Mouse (Mus musculus): ENCODE results near the gene Taldo1. TPM values are rescaled to one million over a fixed set of nuclear protein-coding genes. Genes with fewer than 3 reads are reported as not detected.
"Not testable (repeated sequence)": the region's sequence is repeated elsewhere in the genome, so short reads cannot be mapped to it uniquely, and the experiment has no call there.

Taldo1 gene
- total and polyA plus RNA-seq, 2 experiments from 2014 or later: 166 to 255 TPM

GRCm38 (mm10) chr7:141405466-141405865, 13.5 kb downstream of the Taldo1 start:
- H3K36me3 ChIP-seq (ENCODE audit: insufficient read depth, low read length): peaks cover 34% of the 10 kb centered on the region
- no peak overlapping the region for H3K4me2 ChIP-seq (ENCODE audit: low read depth, low read length, poor library complexity, severe bottlenecking)
- no peak overlapping the region for H3K4me3 ChIP-seq (ENCODE audit: low read depth, low read length)
- no peak for ATAC-seq (ENCODE audit: low FRiP score)
- no peak for DNase-seq (ENCODE audit: low spot score)
- H3K27ac ChIP-seq (ENCODE audit: low read depth, low read length): no peak overlapping the region
- no peaks in the 10 kb centered on the region for H3K9me3 ChIP-seq (ENCODE audit: low read length)
- H3K27me3 ChIP-seq (ENCODE audit: insufficient read depth, low read length): no peaks in the 10 kb centered on the region
- no peak overlapping the region for H3K9ac ChIP-seq (replicated peaks; ENCODE audit: low read length, poor library complexity, severe bottlenecking)
- no peak for TF ChIP-seq CTCF (IDR thresholded peaks at IDR 0.05)
- 85% methylated on average over 4 of the region's 4 CpGs for WGBS
- H3K4me1 ChIP-seq (ENCODE audit: insufficient read depth, low read length): no peaks in the 10 kb centered on the region

GRCm38 (mm10) chr7:141407670-141408069, 15.7 kb downstream of the Taldo1 start:
- not testable (repeated sequence) for H3K4me3 ChIP-seq (ENCODE audit: low read depth, low read length); H3K27ac ChIP-seq (ENCODE audit: low read depth, low read length); H3K4me2 ChIP-seq (ENCODE audit: low read depth, low read length, poor library complexity, severe bottlenecking); H3K9ac ChIP-seq (replicated peaks; ENCODE audit: low read length, poor library complexity, severe bottlenecking); DNase-seq (ENCODE audit: low spot score); ATAC-seq (ENCODE audit: low FRiP score); H3K9me3 ChIP-seq (ENCODE audit: low read length); H3K27me3 ChIP-seq (ENCODE audit: insufficient read depth, low read length); H3K4me1 ChIP-seq (ENCODE audit: insufficient read depth, low read length)
- 97% methylated on average over 7 of the region's 7 CpGs for WGBS
- H3K36me3 ChIP-seq (ENCODE audit: insufficient read depth, low read length): peaks cover 15% of the 10 kb centered on the region

- Histone ChIP-seq H3K27me3 (ENCODE audit: insufficient read depth, low read length) (no peaks in the 10 kb centered on the region), H3K9ac (replicated peaks; ENCODE audit: low read length, poor library complexity, severe bottlenecking) (0 out of 2 replicates have a peak overlapping the region, but pooled peaks have one; percentile 5), H3K36me3 (ENCODE audit: insufficient read depth, low read length) (peaks cover 15% of the 10 kb centered on the region; the same call in 1 of the 2 replicates), H3K4me2 (ENCODE audit: low read depth, low read length, poor library complexity, severe bottlenecking) (no peak overlapping the region), H3K9me3 (ENCODE audit: low read length) (no peaks in the 10 kb centered on the region), H3K27ac (ENCODE audit: low read depth, low read length) (no peak overlapping the region), H3K4me1 (ENCODE audit: insufficient read depth, low read length) (no peaks in the 10 kb centered on the region), H3K4me3 (ENCODE audit: low read depth, low read length) (no peak overlapping the region)
- peak; percentile 32; the same call in 1 of the 2 replicates for ATAC-seq (ENCODE audit: low FRiP score)
- DNase-seq (ENCODE audit: low spot score): peak; percentile 84
- peak; percentile 89 for TF ChIP-seq CTCF (IDR thresholded peaks at IDR 0.05)
- 6% methylated on average over 11 of the region's 11 CpGs for WGBS
Observed at GRCm38 (mm10) chr7:141408833-141409232, 16.8 kb downstream of the Taldo1 start.

GRCm38 (mm10) chr7:141410631-141411030, 18.6 kb downstream of the Taldo1 start:
- H3K27me3 ChIP-seq (ENCODE audit: insufficient read depth, low read length): no peaks in the 10 kb centered on the region
- H3K4me1 ChIP-seq (ENCODE audit: insufficient read depth, low read length): no peaks in the 10 kb centered on the region
- H3K4me3 ChIP-seq (ENCODE audit: low read depth, low read length): no peak overlapping the region
- no peak for TF ChIP-seq CTCF (IDR thresholded peaks at IDR 0.05)
- no peaks in the 10 kb centered on the region for H3K9me3 ChIP-seq (ENCODE audit: low read length)
- WGBS: 91% methylated on average over 8 of the region's 8 CpGs
- no peak overlapping the region for H3K27ac ChIP-seq (ENCODE audit: low read depth, low read length)
- no peak overlapping the region for H3K9ac ChIP-seq (replicated peaks; ENCODE audit: low read length, poor library complexity, severe bottlenecking)
- H3K36me3 ChIP-seq (ENCODE audit: insufficient read depth, low read length): peaks cover 15% of the 10 kb centered on the region; the same call in 1 of the 2 replicates
- ATAC-seq (ENCODE audit: low FRiP score) (no peak), DNase-seq (ENCODE audit: low spot score) (no peak)
- no peak overlapping the region for H3K4me2 ChIP-seq (ENCODE audit: low read depth, low read length, poor library complexity, severe bottlenecking)

- 90% methylated on average over 1 of the region's 1 CpGs for WGBS
- no peaks in the 10 kb centered on the region for H3K9me3 ChIP-seq (ENCODE audit: low read length)
- no peak for TF ChIP-seq CTCF (IDR thresholded peaks at IDR 0.05)
Observed at GRCm38 (mm10) chr7:141411667-141412066, 19.7 kb downstream of the Taldo1 start.

GRCm38 (mm10) chr7:141413331-141413730, 21.3 kb downstream of the Taldo1 start:
- ATAC-seq (ENCODE audit: low FRiP score): peak; percentile 18
- Histone ChIP-seq H3K9me3 (ENCODE audit: low read length) (no peaks in the 10 kb centered on the region), H3K4me1 (ENCODE audit: insufficient read depth, low read length) (no peaks in the 10 kb centered on the region), H3K27me3 (ENCODE audit: insufficient read depth, low read length) (no peaks in the 10 kb centered on the region), H3K9ac (replicated peaks; ENCODE audit: low read length, poor library complexity, severe bottlenecking) (peak overlapping the region; percentile 93), H3K4me3 (ENCODE audit: low read depth, low read length) (peak overlapping the region; percentile 58), H3K4me2 (ENCODE audit: low read depth, low read length, poor library complexity, severe bottlenecking) (peak overlapping the region; percentile 85), H3K36me3 (ENCODE audit: insufficient read depth, low read length) (peaks cover 15% of the 10 kb centered on the region; the same call in 1 of the 2 replicates), H3K27ac (ENCODE audit: low read depth, low read length) (peak overlapping the region; percentile 86)
- WGBS: 4% methylated on average over 16 of the region's 16 CpGs
- DNase-seq (ENCODE audit: low spot score): no peak
- no peak for TF ChIP-seq CTCF (IDR thresholded peaks at IDR 0.05)

More at GRCm38 (mm10) chr7:141411667-141412066, 19.7 kb downstream of the Taldo1 start:
- peaks cover 15% of the 10 kb centered on the region; the same call in 1 of the 2 replicates for H3K36me3 ChIP-seq (ENCODE audit: insufficient read depth, low read length)
- no peak for ATAC-seq (ENCODE audit: low FRiP score)
- H3K4me1 ChIP-seq (ENCODE audit: insufficient read depth, low read length): no peaks in the 10 kb centered on the region
- no peak overlapping the region for H3K4me2 ChIP-seq (ENCODE audit: low read depth, low read length, poor library complexity, severe bottlenecking)
- no peaks in the 10 kb centered on the region for H3K27me3 ChIP-seq (ENCODE audit: insufficient read depth, low read length)
- no peak overlapping the region for H3K27ac ChIP-seq (ENCODE audit: low read depth, low read length)
- no peak overlapping the region for H3K4me3 ChIP-seq (ENCODE audit: low read depth, low read length)
- no peak overlapping the region for H3K9ac ChIP-seq (replicated peaks; ENCODE audit: low read length, poor library complexity, severe bottlenecking)
- DNase-seq (ENCODE audit: low spot score): no peak
